Mouse (Mus musculus) olfactory bulb, adult 2 months (tissue): ENCODE data around the gene Nelfe. TPM values are rescaled to one million over a fixed set of nuclear protein-coding genes. Genes with fewer than 3 reads are reported as not detected.
"Not testable (repeated sequence)": the region's sequence is repeated elsewhere in the genome, so short reads cannot be mapped to it uniquely, and the experiment has no call there.

ENCODE experiments used
- H3K27ac ChIP-seq: fragments of 200-500 bp; 2 replicates; pipeline ENCODE4 v1.5.1; 2012; ENCODE audit warnings: low read depth, low read length; ENCODE audit not compliant: insufficient read depth
- H3K4me1 ChIP-seq: fragments of 200-500 bp; 2 replicates; pipeline ENCODE4 v1.6.1; 2012; ENCODE audit warnings: low read length; ENCODE audit not compliant: control insufficient read depth, insufficient read depth
- H3K4me3 ChIP-seq: fragments of 200-500 bp; 2 replicates; pipeline ENCODE4 v1.5.1; 2012; ENCODE audit warnings: mild to moderate bottlenecking, low read depth, low read length, moderate library complexity; ENCODE audit not compliant: insufficient read depth
- CTCF ChIP-seq: fragments of 200-500 bp; IDR thresholded peaks from 2 replicates; pipeline ENCODE4 v1.5.1; 2012; ENCODE audit warnings: low read depth, mild to moderate bottlenecking, low read length, moderate library complexity; ENCODE audit not compliant: insufficient read depth
- POLR2A ChIP-seq: fragments of 200-500 bp; IDR thresholded peaks from 2 replicates; pipeline ENCODE4 v1.6.1; 2012; ENCODE audit warnings: mild to moderate bottlenecking, low read depth, low read length, moderate library complexity; ENCODE audit not compliant: insufficient read depth
- WGBS: fragments of 180-500 bp; shearing (Covaris S2); methylation state at CpG from one replicate; pipeline ENCODE4 v1.1.7; 2018; 5-methylcytosine and 5-hydroxymethylcytosine counted together
- polyA plus RNA-seq: library from polyadenylated mRNA; stranded (reverse); fragments of >200 nt; gene quantifications from 2 replicates; pipeline ENCODE4 v1.2.4, GENCODE M21; 2012; ENCODE audit warnings: low replicate concordance; ENCODE audit not compliant: missing spikeins, insufficient read depth, insufficient read length

The Nelfe gene
- polyA plus RNA-seq, 1 experiment = not detected

DNA sequence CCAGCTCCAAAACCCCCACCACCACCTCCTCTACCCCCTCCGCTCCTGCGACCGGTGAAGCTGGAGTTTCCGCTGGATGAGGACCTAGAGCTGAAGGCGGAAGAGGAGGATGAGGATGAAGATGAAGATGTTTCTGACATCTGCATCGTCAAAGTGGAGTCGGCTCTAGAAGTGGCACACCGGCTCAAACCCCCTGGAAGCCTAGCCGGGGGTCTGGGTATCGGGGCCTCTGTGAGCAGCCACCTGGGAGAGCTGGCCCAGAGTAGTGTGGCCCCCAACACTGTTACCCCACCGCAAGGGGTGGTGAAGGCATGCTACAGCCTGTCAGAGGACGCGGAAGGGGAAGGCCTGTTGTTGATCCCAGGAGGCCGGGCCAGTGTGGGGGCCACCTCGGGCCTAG lies 45.5 kb downstream of the Nelfe start:
- TF ChIP-seq POLR2A (no peak), CTCF (no peak)
- H3K4me1 ChIP-seq = peaks cover 21% of the 10 kb centered on the region
- peak overlapping the region; percentile 72; the same call in 1 of the 2 replicates for H3K4me3 ChIP-seq
- no peak overlapping the region for H3K27ac ChIP-seq
- WGBS = 91% methylated on average over 15 of the region's 15 CpGs

DNA sequence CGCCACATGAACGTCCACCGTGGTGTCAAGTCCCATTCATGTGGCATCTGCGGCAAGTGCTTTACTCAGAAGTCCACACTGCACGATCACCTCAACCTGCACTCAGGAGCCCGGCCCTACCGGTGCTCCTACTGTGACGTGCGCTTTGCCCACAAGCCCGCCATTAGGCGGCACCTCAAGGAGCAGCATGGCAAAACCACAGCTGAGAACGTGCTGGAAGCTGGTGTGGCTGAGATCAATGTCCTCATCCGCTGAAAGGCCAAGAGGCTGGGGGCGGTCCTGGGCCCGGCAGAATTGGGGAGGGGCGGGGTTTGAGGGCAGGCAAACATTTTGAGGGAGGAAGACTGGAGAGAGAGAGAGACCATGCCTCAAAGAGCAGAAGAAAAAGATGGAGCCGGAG lies 46.2 kb downstream of the Nelfe start:
- TF ChIP-seq CTCF (no peak), POLR2A (no peak)
- Histone ChIP-seq H3K4me1 (peaks cover 21% of the 10 kb centered on the region), H3K4me3 (no peak overlapping the region), H3K27ac (no peak overlapping the region)
- WGBS = 77% methylated on average over 17 of the region's 17 CpGs

DNA sequence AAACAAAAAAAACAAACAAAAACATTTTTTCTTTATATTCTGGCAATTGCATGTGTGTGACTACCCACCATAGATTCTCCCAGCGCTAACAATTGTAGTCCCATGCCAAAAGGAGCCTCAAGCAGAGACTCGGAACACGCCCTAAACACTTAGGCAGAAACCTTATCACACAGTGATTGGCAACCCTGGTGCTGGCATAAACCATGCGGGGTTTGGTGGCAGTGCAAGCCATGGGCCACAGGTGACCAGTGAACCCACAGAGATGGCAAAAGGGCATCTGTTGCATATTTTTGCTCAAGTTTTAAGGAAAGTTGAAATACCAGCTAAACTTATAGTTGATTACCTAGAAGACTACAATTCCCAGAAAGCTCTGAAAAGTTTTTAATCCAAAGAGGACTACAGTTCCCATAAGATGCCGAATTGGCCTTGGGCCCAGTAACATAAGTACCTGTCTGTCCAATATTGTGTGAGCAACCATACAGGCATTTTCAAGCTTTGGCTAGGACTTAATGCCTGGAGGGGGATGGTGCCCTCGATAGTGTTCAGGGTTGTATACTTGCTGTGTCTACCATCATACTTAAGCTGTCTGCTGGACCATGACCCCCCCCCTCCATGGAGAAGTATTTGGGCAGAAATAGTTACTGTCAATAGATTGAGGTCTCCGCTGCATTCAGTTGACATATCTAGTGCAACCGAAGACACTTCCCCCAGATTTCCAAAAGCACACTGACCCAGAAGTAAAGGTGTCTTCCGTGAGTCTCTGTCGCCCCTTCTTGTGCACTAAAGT lies 47.4 kb downstream of the Nelfe start:
- TF ChIP-seq POLR2A (no peak), CTCF (no peak)
- WGBS = 8% methylated on average over 10 of the region's 10 CpGs
- Histone ChIP-seq H3K4me3 (peak overlapping the region; percentile 99), H3K4me1 (peaks cover 21% of the 10 kb centered on the region), H3K27ac (peak overlapping the region; percentile 87)

DNA sequence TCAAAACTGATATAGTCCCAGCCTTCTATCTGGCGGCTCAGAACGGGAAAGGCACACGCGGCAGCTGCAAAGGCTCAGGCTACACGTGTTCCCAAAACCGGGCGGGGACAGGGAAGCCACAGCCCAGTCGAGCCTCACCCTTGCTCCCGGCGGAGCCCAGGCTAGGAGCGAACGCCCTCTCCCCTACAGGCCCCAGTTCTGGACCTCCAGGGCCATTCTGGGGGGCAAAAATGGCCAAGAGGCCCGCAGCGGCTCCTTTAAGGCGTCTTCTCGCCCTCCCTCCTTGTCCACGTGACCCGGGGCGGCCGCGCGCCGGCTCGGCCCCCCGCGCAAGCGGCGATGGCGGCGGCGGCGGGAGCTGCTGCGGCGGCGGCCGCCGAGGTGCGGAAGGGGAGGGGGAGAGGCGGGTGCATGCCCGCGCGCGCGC lies 48.0 kb downstream of the Nelfe start, which contains the start of the genes C2 and Ehmt2:
TSS of gene C2 (minus strand) at position 106 of the 427 bp plus-strand sequence.
TSS of gene Ehmt2 (plus strand) at position 310 of the 427 bp plus-strand sequence.
- WGBS = under 1% methylated on average over 43 of the region's 44 CpGs
- Histone ChIP-seq H3K27ac (peak within 1 kb of the TSS; percentile 87), H3K4me1 (peaks cover 21% of the 10 kb centered on the region), H3K4me3 (peak within 1 kb of the TSS; percentile 99)
- TF ChIP-seq POLR2A = peak; percentile 69
- TF ChIP-seq CTCF = no peak

DNA sequence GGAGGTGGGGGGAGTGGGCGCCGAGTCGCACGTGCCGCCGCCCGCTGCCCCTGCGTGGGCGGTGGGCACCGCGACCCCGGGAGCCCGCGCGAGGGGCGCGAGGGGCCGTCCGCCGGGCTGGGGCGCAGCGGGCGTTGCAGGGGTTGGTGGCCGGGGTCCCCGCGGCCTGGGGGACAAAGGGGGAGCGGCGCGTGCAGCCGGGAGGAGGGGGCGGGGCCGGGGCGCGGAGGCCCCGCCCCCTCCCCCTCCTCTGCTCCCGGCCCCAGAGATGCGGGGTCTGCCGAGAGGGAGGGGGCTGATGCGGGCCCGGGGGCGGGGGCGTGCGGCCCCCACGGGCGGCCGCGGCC lies 48.5 kb downstream of the Nelfe start:
- H3K4me1 ChIP-seq = peaks cover 21% of the 10 kb centered on the region
- WGBS = 0% methylated on average over 26 of the region's 47 CpGs
- H3K4me3 ChIP-seq = peak overlapping the region; percentile 99
- TF ChIP-seq POLR2A (no peak), CTCF (no peak)
- no peak overlapping the region for H3K27ac ChIP-seq

DNA sequence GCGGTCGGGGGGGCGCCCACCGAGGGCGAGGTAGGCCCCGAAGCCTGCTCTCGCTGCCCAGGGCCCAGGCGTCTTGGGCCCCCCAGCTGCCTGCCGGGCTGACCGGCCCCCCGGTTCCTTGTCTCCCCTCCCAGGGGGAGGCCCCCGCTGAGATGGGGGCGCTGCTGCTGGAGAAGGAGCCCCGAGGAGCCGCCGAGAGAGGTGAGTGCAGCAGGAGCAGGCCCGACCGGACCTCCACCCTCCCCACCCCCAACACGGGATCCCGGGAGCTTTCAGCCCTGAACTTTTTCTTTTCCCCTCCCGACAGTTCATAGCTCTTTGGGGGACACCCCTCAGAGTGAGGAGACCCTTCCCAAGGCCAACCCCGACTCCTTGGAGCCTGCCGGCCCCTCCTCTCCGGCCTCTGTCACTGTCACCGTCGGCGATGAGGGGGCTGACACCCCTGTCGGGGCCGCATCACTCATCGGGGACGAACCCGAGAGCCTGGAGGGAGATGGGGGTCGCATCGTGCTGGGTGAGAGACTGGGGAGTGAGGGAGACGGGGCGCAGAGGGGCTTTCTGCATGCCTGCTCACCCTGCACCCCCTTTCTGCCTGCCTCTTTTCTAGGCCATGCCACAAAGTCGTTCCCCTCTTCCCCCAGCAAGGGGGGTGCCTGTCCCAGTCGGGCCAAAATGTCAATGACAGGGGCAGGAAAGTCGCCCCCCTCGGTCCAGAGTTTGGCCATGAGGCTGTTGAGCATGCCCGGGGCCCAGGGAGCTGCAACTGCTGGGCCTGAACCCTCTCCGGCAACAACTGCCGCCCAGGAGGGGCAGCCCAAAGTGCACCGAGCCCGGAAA lies 49.1 kb downstream of the Nelfe start:
- peaks cover 21% of the 10 kb centered on the region for H3K4me1 ChIP-seq
- peak overlapping the region; percentile 99 for H3K4me3 ChIP-seq
- TF ChIP-seq POLR2A (no peak), CTCF (no peak)
- WGBS = 1% methylated on average over 42 of the region's 45 CpGs
- peak overlapping the region; percentile 31; the same call in 1 of the 2 replicates for H3K27ac ChIP-seq

DNA sequence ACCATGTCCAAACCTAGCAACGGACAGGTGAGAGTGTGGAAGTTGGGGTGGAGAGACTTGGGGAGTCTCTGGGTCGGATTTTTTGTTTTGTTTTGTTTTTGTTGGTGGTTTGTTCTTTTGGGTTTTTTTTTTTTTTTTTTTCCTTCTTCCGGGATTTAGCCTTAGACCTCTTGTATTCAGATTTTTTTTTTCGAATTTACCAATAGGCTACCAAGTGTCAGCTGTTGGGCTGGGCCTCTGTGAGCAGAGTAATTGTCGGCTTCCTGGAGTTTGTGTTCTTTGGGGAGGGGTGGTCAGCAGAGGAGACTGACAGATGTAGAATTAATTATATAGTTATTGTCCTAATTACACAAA lies 49.7 kb downstream of the Nelfe start:
- TF ChIP-seq CTCF (no peak), POLR2A (no peak)
- Histone ChIP-seq H3K4me3 (peak overlapping the region; percentile 99), H3K4me1 (peaks cover 21% of the 10 kb centered on the region), H3K27ac (peak overlapping the region; percentile 31; the same call in 1 of the 2 replicates)
- under 1% methylated on average over 5 of the region's 5 CpGs for WGBS

DNA sequence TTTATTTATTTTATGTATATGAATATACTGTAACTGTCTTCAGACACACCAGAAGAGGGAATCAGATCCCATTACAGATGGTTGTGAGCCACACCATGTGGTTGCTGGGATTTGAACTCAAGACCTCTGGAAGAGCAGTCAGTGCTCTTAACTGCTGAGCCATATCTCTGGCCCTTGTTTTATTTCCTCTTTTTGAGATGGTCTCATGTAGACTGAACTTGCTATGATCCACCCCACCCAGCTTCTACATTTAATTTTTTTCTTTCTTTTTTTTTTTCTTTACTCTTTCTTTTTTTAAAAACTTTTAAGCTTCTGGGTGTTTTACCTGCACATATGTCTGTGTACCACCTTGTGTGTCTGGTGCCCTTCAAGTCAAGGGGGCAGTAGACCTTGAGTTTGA lies 50.6 kb downstream of the Nelfe start:
- H3K27ac ChIP-seq, H3K4me3 ChIP-seq: not testable (repeated sequence)
- H3K4me1 ChIP-seq = peaks cover 11% of the 10 kb centered on the region

DNA sequence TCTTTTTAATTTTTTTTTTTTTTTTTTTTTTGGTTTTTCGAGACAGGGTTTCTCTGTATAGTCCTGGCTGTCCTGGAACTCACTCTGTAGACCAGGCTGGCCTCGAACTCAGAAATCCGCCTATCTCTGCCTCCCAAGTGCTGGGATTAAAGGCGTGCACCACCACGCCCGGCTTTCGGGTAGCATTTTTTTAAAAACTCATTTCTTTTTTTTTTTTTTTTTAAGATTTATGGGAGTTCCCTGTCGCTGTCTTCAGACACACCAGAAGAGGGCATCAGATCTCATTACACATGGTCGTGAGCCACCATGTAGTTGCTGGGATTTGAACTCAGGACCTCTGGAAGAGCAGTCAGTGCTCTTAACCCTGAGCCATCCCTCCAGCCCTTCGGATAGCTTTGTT lies 51.8 kb downstream of the Nelfe start:
- not testable (repeated sequence) for H3K27ac ChIP-seq, H3K4me3 ChIP-seq, H3K4me1 ChIP-seq
- 89% methylated on average over 9 of the region's 10 CpGs for WGBS
